Mouse (Mus musculus) neural tube, postnatal 0 days (tissue): ENCODE results near the gene Zbtb9. TPM values are rescaled to one million over a fixed set of nuclear protein-coding genes. Genes with fewer than 3 reads are reported as not detected.

ENCODE experiments used
- microRNA-seq: library from miRNA; unstranded; fragments of <30 nt; microRNA quantifications from one replicate; pipeline ENCODE4, GENCODE M21; 2016
- polyA plus RNA-seq: library from polyadenylated mRNA; unstranded; fragments of >200 nt; fragmentation: Nextera tagmentation; extraction: Ambion mirVana; gene quantifications from 2 replicates; pipeline ENCODE4 v1.2.1, GENCODE M21; 2015

Zbtb9 gene
- 8.6 and 9.9 TPM in 2 replicates for polyA plus RNA-seq

DNA sequence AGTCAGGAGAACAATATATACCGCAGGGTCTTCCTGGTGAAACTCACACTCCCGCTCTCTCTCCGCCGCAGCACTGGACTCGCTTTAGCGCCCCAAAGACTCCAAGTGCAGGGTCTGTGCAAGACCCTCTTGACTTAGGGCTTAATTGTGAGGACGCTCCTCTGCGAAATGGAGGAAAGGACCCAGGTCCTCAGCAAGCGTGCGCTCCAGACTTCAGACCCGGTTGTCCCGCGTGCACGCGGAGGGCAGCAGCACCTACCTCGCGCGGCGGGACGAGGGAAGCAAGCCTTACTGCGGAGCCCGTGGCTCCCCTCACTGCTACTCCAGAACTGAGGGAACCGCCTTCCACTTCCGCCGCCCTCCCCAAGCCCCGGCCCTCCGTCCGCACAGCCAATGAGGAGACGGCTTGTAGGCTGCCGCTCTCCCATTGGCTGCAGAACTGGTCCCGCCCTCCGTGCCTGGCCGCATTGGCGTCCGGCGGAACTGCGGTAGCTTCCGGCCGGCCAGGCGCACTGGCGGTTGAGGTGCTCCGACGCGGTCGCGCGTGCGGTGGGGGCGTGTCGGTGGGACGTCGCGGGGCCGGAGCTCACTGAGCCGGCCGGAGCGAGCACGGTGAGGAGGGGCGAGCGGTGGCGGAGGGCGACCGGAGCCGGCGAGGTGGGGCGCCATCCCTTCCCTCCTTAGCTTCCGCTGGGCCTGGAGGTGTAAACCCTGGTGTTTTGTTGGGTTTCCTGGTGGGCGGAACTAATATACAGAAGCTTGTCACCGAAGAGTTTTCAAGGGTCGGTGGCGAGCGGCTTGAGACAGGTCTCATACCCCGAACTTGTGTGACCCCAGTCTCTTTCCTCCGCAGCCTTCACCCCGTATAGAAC lies at the start of gene Zbtb9:
Zbtb9 (plus strand) TSS at position 465 of the 872 bp plus-strand sequence.

DNA sequence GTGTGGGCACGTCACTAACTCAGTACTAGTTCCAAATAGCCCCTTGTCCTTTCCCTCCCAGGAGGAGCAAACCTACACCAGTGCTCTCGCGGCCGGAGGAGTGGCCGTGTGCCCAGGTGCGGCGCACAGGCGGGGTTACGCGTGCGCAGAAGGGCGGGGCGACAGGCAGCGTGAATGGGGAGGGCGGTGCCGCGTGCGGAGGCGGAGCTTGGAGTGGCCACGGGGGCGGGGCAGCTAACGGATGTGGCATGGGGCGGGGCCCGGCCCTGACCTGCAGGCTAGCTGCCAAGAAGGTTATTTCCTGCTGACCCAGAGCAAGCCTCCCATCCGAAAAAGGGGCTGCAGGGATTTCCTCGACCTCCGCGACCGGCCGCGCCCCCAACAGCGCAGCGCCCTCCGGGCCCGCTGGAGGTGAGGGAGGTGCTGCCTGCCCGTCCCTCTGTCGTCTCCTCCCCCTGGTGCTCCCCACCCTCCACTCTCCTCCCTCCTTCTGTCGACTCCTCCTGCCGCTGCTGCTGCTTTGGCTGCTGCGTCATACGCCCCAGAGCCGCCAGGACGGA lies 40.0 kb upstream of the Zbtb9 start, which contains the start of gene Phf1:
Phf1 (plus strand) TSS at position 214 of the 560 bp plus-strand sequence.

DNA sequence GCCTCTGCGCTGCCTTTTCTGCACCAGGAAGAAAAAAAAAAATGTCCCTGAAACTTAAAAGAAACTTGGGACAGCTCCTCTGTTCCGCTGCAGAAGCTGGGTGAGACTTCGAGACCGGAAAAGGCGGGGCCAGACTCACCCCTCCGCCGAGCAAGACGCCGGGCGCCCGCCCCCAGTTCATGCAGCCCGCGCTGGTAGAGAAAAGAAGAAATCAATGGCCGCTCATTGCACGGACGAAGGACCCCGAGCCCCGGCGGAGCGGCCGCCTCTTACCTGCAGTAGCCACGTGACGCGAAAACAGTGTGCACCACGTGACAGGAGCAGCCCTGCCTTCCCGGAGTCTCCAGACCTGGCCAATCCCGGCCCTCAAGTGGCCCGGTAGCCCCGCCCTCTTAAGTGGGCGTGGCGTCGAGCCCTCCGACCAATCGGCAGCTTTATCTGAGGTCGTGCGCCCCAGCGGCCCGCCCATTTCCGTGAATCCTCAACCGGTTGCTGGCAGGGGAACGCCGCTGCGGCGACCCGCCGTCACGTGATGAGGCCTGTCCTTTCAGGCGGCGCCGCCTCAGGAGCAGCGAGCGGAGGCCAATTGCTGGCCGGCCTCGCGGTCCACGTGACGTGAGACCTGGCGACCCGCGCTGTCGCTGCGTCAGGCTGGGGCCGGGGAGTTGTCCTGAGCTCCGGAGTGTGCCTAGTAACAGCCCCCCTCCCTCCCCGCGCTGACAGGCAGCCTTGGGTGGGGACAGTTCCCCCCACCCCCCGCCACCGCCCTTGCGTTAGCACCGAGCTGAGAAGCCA lies 33.6 kb upstream of the Zbtb9 start, which contains the start of gene Cuta:
Cuta (minus strand) TSS at position 392 of the 795 bp plus-strand sequence.

DNA sequence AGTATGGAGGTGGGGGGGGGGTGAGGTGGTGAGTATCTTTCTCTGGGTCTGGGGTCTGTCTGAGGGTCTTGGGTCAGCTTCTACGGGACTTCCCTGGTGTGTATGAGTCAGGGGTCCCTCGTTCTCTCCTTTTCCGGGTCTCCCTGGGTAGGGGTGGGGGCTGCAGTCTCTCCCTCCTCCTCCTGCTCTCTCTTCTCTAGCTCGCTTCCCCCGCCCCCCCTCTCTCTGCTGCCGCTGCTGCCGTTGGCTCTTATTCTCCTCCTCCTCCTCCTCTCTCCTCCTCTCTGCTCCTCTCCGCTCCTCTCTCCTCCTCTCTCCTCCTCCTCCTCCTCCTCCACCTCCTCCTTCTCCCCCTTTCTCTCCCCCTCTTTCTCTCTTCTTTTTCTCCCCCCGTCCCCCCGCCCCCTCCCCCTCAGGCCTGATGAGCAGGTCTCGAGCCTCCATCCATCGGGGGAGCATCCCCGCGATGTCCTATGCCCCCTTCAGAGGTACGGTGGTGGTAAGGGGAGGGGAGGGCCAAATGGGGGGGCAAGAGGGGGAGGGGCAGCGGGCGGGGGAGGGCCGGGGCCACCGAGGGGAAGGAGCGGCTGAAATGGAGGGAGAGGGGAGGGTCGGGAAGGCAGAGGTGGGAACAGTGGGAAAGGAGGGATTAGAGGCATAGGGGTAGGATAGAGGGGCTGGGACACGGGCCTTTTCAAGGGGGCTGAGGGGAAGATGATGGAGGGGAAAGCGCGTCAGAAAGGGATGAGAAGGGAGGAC lies 31.8 kb upstream of the Zbtb9 start, which contains the start of gene Syngap1:
Syngap1 (plus strand) TSS at position 223 of the 759 bp plus-strand sequence.

DNA sequence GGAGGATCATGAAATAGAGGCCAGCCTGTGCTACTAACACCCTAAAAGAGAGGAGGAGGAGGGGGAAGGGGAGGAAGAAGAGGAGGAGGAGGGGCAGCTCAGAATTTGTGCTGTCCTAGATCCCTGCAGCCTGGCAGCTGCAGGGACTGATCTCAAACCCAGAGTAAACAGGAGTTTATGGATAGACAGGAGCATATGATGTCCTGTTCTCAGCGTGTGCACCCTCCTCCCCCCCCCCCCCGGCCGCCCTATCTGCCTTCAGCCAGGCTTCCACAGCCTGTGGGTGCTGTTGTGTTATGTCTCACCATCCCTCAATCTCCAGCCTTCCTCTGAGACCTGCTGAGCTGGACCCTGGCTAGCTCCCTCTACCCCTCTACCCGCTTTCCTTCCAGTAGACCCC lies 55.9 kb downstream of the Zbtb9 start, which contains the start of gene Bak1:
Bak1 (minus strand) TSS at position 101 of the 400 bp plus-strand sequence.

DNA sequence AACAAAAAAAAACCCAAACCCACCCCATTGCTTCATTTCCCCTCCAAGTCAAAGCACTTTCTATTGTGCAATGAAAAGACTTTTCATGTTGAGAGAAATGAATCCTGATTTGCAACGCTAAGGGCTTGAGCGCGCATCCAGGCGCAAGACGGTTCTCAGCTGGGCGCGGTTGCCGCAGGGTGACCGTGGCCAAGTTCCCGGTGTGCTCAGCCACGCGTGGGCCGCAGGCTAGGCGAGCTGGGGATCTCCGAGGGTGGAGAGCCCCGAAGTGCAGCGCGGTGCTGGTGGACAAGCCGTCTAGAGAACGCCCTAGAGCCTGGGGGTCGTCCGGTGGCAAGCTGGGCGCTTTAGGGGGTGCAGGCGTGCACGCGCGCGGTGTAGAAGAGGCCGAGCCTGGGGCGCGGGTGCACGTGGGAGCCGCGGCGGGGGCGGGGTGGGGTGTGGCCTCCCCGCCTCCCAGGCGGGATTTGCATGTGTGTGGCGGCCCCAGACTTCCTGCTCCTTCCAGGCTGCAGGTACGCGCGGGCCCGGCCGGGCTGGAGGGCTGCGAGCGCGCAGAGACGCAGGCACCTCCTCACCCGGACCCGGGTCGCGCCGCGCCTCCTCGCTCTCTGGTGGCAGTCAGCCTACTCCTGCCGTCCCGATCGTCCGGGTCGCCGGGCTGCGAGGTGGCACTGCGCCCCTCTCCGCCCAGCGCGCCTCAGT lies 84.0 kb downstream of the Zbtb9 start, which contains the start of gene Itpr3:
Itpr3 (plus strand) TSS at position 493 of the 705 bp plus-strand sequence.

Small RNA genes within 50 kb of the gene (microRNA-seq; reads per million reads assigned to microRNA genes)
- gene Mir3083 = not detected
- gene Mir6968 = 1.7 reads per million

Other genes starting within 250 kb of the Zbtb9 start
- gene Bnip1, start 192.1 kb upstream of the Zbtb9 start, polyA plus RNA-seq = 53.7 and 55.2 TPM in 2 replicates
- gene Nkx2-5, start 128.2 kb upstream of the Zbtb9 start, polyA plus RNA-seq = not detected in 2 replicates
- 1.1 and 1.9 TPM in 2 replicates for gene Kifc5b, start 56.1 kb upstream of the Zbtb9 start, polyA plus RNA-seq
- 34.9 and 37.9 TPM in 2 replicates for gene Phf1, start 40.1 kb upstream of the Zbtb9 start, polyA plus RNA-seq
- 153 and 164 TPM in 2 replicates for gene Cuta, start 33.6 kb upstream of the Zbtb9 start, polyA plus RNA-seq
- 4.4 and 6.5 TPM in 2 replicates for gene Syngap1, start 31.9 kb upstream of the Zbtb9 start, polyA plus RNA-seq
- gene Bak1, start 55.8 kb downstream of the Zbtb9 start, polyA plus RNA-seq = 4.9 and 5.1 TPM in 2 replicates
- gene Itpr3, start 84.1 kb downstream of the Zbtb9 start, polyA plus RNA-seq = 1.1 and 1.5 TPM in 2 replicates
- gene Uqcc2, start 160.7 kb downstream of the Zbtb9 start, polyA plus RNA-seq = 428 and 441 TPM in 2 replicates
- gene Ip6k3, start 194.6 kb downstream of the Zbtb9 start, polyA plus RNA-seq = 0.37 and 0.44 TPM in 2 replicates
- gene Lemd2, start 231.3 kb downstream of the Zbtb9 start, polyA plus RNA-seq = 22.2 and 24.3 TPM in 2 replicates